Mouse (Mus musculus) kidney, adult 11 months (tissue): ENCODE data around the gene Gm10775.

Experiments used
- DNase-seq: peaks from one replicate; pipeline ENCODE4 v3.0.0; 2022

The Gm10775 gene

DNA sequence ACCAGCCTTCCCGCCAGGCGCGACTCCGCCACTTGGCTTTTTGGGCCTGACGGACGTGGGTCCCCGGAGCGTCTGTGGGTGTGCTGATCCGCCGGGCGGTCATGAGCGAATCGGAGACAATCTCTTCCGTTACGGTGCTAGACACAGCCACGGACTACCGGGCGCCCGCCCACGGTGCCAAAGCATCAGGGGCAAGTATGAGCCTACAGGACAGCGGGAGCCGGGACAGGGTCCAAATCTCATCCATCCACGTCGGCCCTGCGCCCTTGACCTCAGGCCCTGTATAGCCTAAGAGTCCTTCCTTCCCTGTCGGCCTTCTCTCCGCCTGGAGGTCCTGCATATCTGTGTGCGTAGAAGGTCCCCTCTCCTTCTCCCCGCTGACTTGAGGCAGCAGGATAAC lies at the start of gene Gm10775:
Gene Gm10775 (plus strand): TSS at position 301 of the 400 bp plus-strand sequence.
- no peak for DNase-seq

GRCm38 (mm10) chr13:65225945-65226344 lies 33.4 kb upstream of the Gm10775 start:
- DNase-seq, result no peak

- no peak for DNase-seq
Measured at GRCm38 (mm10) chr13:65226657-65227056, 32.7 kb upstream of the Gm10775 start.

DNA sequence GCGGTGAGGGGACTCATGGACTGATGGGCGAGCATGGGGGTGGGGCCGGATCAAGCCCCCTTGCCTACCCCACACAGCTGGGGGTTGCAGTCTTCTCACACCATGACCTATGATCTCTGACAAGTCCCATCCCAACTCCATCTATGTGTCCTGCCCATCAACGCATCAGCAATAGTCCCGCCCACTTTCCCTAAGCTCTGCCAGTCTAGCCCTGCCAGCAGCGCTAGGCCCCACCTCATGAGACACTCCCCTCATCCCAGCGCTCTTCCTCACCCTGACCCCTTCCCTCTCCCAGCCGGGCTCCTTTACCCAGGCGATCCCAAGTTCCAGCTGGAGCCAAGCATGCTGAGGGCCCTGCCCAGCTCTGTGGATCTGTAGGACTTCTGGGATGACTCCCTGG lies 22.1 kb upstream of the Gm10775 start:
- DNase-seq, result no peak

DNA sequence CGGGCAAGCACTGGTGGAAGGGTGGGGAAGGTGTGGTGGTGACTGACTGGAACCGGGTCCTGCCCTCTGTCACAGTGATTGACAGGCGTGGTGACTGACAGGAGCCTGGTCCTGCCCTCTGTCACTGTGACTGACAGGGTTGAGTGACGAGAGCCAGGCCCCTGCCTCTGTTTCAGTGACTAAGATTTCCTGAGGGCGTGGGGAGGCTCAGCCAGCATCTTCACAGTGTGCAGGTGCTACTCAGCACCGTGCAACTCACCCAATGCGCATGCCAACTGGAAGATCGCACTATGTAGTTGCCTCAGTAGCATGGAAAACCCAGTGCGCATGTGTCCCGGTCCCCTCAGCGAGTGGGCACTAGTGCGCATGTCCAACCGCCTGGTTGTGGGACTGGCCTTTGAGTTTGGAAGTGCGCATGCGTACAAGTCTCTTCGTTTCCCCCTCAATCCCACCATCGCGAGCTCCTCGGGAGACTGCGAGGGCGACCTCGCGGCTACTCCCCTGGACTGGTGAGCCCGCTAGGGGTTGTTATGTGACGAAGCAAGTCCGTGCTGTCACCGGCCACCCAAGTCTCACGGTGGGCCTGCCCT lies 18.7 kb upstream of the Gm10775 start:
- peak; percentile 97 for DNase-seq

DNA sequence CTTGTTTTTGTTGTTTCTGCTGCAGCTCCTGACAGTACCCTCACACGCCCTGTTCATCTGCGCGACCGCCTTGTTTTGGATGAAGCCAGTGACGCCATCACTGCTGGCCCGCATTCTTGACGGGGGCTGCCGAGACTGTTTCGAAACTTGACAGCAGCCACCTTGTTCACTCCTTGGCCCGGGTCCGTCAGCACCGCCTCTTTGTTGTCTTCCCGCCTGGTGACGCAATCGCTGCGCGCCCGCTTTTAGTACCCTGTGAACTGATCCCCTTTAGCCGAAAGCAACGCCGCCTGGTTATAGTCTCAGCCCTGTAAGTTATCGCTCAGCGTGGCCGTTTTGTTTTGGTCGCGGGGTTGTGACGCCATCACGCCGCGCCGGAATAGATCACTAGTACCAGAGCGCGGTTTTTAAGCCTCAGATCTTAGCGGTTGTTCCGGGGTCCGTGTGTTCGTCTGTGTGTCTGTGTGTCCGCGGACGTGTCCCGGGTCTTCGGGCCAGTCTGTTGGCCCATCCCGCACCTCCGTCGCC lies 18.2 kb upstream of the Gm10775 start:
- peak; percentile 92 for DNase-seq

GRCm38 (mm10) chr13:65241627-65242318 lies 17.6 kb upstream of the Gm10775 start:
- DNase-seq, result no peak

GRCm38 (mm10) chr13:65242319-65242787 lies 17.0 kb upstream of the Gm10775 start:
- no peak for DNase-seq

GRCm38 (mm10) chr13:65243273-65243672 lies 16.1 kb upstream of the Gm10775 start:
- no peak for DNase-seq

DNA sequence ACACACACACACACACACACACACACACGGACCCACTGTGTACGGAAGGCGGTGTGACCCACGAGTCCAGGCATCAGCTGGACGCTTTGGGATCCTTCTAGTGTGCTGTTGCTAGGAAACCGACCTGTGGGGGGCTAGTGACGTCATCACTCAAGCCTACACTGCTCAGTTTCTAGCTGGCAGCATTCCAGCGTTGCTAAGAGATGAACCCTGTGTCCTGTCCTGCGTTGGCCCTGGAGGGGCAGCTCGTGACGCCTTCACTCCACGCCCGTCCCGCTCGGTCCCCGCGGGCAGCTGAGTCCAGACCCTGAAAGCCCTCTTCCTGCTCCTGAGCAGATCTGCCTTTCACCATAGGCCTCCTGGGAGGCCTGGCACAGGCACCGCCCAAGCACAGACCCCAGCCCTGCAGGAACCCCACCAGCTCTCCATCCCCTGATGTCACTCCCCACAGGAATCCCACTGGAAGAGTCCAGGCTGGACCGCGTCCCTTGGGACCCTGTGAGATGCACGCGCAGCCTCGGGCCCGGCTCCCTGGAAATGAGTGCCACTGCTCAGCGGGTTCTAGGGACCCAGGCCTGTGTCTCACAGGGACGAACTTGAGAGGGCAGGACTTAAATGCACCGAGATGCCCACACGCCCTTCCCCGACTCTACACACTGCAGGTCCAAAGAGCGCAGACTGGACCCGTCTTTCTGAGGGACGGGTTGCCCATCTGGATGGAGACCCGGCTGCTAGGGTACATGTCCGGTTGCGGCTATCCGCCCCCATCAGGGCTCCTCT lies 974 bp upstream of the Gm10775 start:
- no peak for DNase-seq

DNA sequence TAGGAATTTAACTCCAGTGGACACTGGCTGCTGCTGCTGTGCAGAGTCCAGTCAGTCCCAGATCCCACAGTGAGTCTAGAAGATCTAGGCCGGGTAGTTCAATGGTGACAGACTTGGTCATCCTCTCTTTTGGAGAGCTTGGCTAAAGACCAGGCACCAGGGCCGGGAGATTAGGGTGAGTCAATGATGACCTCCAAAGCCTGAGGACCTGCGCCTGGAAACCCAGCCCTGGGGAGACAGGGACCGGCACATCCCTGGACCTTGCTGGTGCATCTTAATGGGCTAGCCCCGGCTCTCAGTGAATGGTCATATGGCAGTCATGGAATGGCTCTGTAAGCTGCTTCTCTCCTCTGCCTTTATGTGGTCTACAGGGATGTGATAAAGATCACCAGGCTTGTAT lies 2.7 kb downstream of the Gm10775 start:
- DNase-seq, result no peak

DNA sequence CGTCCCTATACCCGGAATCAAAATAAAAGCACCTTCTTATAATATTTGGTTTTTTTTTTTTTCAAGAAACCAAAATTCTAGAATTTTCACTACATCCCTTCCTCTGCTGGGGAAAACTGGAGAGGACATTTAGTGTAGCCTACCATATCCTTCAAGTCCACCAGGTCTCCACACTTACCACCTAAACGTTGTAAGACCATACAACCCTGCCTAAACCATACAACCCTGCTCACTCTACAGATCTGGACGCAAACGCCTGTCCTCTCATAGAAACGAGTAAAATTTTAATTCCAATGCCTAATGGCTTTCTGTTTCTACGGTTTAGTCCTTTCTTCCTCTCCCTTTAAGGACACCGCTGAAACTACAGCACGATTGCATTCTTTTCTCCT lies 18.6 kb downstream of the Gm10775 start:
- no peak for DNase-seq

DNA sequence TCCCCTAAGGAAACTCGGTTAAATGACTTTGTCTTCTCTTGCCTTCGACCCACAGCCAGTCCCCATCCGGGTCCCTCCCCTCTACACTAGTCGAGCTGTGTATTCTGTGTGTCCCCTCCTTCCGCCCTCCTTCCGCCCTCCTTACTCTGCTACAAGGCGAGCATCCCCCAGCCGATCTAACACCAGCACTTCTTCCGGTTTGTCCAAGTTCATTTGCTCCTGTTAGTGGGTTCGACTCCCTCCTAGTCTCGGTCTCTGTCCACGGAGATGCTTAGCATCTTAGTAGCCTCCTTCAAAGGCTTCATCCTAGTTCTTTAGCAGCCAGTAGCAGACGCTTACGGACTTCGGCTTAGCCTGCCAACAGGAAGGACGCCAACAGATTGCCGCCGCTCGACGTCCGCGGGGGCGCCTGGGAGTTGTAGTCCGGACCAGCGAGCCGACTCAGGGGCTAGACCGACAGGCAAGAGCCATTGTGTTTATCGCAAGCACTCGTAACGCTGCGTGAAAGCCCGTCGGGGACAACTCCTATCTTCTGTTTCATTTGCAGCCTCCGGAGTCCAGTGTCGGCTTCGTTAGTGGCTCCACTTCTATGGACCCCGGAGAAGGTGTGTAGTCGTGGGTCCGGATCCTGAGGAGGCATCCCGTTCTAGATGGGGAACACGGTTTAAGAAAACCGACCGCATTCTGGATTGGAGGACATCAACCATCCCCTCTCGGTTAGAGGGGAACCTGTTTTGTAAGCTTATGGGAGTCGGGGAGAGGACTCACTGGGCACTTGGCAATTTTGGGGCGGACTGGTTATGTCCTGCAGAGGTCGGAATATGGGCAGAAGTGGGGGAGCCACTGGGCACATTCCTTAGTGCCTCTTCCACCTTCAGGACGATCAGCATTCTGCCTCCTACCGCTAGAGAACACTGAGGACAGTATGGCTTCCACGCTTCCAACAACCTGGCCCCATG lies 19.3 kb downstream of the Gm10775 start, which contains the start of gene Zfp369:
Gene Zfp369 (plus strand): TSS at position 432 of the 959 bp plus-strand sequence.
- DNase-seq, result peak; percentile 92

DNA sequence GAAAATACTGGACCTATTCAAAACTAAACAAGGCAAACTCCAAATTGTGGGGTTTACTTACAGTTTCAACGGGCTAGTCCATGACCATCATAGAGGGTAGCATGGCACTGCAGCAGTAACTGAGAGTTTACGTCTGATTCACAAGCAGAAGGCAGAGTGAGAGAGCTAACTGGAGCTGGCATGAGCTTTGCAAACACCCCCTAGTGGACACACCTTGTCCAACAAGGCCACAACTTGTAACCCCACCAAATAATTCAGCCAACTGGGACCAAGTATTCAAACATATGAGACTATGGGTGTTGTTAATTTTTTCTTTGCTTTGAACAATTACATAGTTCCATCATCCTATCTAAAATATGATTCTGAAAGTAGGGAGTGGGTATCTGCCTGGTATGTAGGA lies 27.4 kb downstream of the Gm10775 start:
- DNase-seq, result no peak

DNA sequence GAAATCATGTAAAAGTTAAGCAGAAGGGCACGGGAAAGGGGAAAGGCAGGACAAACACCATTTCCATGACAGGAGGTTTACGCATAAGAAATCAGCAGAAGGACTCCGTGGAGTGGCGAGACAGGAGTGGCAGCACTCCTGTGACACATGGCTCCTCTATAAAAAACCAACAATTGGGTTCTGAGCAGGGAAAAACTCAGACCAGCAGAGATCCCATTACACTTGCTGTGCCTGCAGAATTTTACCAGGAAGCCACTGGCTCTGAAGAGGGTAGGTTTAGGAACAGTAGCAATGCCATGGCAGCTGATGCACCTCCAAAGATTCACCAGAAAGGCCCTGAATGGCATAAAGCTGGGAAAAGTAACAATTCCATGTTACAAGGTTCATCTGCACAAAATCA lies 37.0 kb downstream of the Gm10775 start:
- DNase-seq, result no peak
